Mouse (Mus musculus) thymus, adult 2 months (tissue): ENCODE results near the gene Snai3. TPM values are rescaled to one million over a fixed set of nuclear protein-coding genes. Genes with fewer than 3 reads are reported as not detected.

ENCODE experiments used
- DNase-seq: peaks from one replicate; pipeline ENCODE4 v3.0.0; 2021
- H3K27ac ChIP-seq: fragments of 200-500 bp; 2 replicates; pipeline ENCODE4 v1.5.1; 2012; ENCODE audit warnings: low read length, control low read depth; ENCODE audit not compliant: control insufficient read depth, insufficient read depth
- H3K27me3 ChIP-seq: fragments of 200-500 bp; 2 replicates; pipeline ENCODE4 v1.6.1; 2012; ENCODE audit warnings: mild to moderate bottlenecking, low read length, moderate library complexity, mixed read lengths; ENCODE audit not compliant: control insufficient read depth, insufficient read depth
- H3K36me3 ChIP-seq: fragments of 200-500 bp; 2 replicates; pipeline ENCODE4 v1.6.1; 2012; ENCODE audit warnings: mild to moderate bottlenecking, low read length, moderate library complexity; ENCODE audit not compliant: control insufficient read depth, insufficient read depth
- H3K4me1 ChIP-seq: fragments of 200-500 bp; replicated peaks from 2 replicates; pipeline ENCODE4 v1.6.1; 2012; ENCODE audit warnings: low read length; ENCODE audit not compliant: control insufficient read depth, insufficient read depth
- H3K4me3 ChIP-seq: fragments of 200-500 bp; 2 replicates; pipeline ENCODE4 v1.5.1; 2012; ENCODE audit warnings: mild to moderate bottlenecking, low read length, control low read depth, moderate library complexity; ENCODE audit not compliant: control insufficient read depth, insufficient read depth
- CTCF ChIP-seq: fragments of 200-500 bp; IDR thresholded peaks from 2 replicates; pipeline ENCODE4 v1.5.1; 2012; ENCODE audit warnings: mild to moderate bottlenecking, control low read depth, low read length, moderate library complexity, borderline replicate concordance; ENCODE audit not compliant: control insufficient read depth, poor library complexity, insufficient read depth; ENCODE audit errors: extremely low read depth
- POLR2A ChIP-seq: fragments of 200-500 bp; IDR thresholded peaks from 2 replicates; pipeline ENCODE4 v1.6.1; 2012; ENCODE audit warnings: mild to moderate bottlenecking, low read length, control low read depth, moderate library complexity; ENCODE audit not compliant: control insufficient read depth, poor library complexity, insufficient read depth; ENCODE audit errors: extremely low read depth
- WGBS: fragments of 180-500 bp; shearing (Covaris S2); methylation state at CpG from one replicate; pipeline ENCODE4 v1.1.7; 2018; 5-methylcytosine and 5-hydroxymethylcytosine counted together
- polyA plus RNA-seq: library from polyadenylated mRNA; depleted of rRNA; stranded (reverse); fragments of >200 nt; gene quantifications from 2 replicates; pipeline ENCODE4 v1.2.3, GENCODE M21; 2012

Gene Snai3
- polyA plus RNA-seq, 1 experiment = 47.1 TPM

DNA sequence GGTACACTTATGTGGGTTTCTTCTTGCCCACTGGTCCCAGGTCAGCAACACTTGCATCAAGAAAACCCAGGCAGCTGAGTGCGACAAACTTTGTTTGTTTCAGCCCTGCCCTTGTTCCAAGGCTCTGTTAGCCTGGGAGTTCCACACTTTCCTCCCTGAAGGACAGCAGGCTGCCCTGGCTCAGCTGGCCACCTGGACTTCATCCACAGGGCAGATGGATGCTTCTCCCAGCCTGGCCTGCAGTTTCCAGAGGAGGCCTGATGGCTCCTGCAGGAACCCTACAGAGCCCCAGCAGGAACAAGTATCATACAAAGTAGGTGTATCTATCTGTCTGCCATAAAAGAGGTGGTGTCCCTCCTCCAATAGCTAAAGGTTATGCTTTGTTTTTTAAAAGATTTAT is 19.2 kb downstream of the Snai3 start:
- Histone ChIP-seq H3K36me3 (no peaks in the 10 kb centered on the region), H3K4me1 (peaks cover 47% of the 10 kb centered on the region), H3K4me3 (no peak overlapping the region), H3K27me3 (no peaks in the 10 kb centered on the region), H3K27ac (no peak overlapping the region)
- WGBS = 100% methylated on average over 1 of the region's 1 CpGs
- no peak for DNase-seq
- no peak for TF ChIP-seq CTCF
- TF ChIP-seq POLR2A = no peak

DNA sequence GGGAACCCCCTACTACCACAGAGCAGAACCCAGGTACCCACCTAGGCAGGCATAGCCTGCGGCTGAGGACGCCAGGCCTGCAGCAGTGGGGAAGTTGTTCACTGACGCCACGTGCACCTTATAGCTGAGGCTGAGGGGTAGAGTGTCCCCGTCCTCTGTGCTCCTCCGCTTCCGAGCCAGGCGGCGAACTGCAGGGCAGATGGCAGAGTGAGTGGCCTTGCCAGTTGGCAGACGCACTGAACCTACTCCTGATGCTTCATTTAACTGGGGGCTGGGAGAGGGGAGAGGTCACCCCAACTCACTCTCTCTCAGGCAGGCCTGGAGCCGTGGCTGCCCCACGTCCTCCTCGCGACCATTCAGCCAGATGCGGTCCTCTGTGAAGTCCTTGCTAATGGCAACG is 21.2 kb downstream of the Snai3 start:
- Histone ChIP-seq H3K4me1 (peaks cover 36% of the 10 kb centered on the region), H3K36me3 (no peaks in the 10 kb centered on the region), H3K27me3 (no peaks in the 10 kb centered on the region), H3K4me3 (no peak overlapping the region), H3K27ac (no peak overlapping the region)
- TF ChIP-seq CTCF (no peak), POLR2A (no peak)
- no peak for DNase-seq
- WGBS = 98% methylated on average over 16 of the region's 16 CpGs

DNA sequence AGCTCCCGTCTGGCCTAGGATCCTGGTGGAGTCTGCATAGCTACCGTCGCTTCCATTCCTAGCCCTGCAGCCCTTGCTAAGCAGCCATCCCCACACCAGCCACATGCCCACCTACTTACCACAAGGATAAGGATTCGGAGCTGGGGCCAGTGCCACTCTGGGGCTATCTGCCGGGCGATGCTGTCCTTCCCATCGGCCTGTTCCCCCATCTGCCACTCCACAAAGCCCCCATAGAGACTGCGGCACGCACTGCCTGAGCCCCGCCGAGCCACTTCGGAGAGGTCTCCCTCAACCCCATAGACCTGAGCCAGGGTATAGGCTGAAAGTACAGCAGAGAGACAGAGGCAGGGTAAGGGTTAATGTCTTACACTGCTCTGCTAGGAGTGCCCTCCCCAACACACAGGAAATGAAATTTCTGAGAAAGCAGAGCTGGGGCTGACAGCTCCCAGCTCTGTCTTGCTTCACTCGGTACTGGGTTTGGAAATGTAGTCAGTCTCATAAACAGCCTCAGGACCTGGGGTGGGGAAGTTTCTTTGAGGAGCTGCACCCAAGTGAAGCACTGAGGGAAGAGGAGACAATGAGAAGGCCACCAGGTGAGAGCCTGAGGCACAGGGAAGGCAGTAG is 22.7 kb downstream of the Snai3 start:
- TF ChIP-seq CTCF (no peak), POLR2A (peak; percentile 12; the same call in 1 of the 2 replicates)
- Histone ChIP-seq H3K27ac (peak overlapping the region; percentile 80), H3K36me3 (no peaks in the 10 kb centered on the region), H3K27me3 (no peaks in the 10 kb centered on the region), H3K4me3 (peak overlapping the region; percentile 41), H3K4me1 (peaks cover 44% of the 10 kb centered on the region)
- DNase-seq = peak; percentile 36
- WGBS = 81% methylated on average over 13 of the region's 13 CpGs

DNA sequence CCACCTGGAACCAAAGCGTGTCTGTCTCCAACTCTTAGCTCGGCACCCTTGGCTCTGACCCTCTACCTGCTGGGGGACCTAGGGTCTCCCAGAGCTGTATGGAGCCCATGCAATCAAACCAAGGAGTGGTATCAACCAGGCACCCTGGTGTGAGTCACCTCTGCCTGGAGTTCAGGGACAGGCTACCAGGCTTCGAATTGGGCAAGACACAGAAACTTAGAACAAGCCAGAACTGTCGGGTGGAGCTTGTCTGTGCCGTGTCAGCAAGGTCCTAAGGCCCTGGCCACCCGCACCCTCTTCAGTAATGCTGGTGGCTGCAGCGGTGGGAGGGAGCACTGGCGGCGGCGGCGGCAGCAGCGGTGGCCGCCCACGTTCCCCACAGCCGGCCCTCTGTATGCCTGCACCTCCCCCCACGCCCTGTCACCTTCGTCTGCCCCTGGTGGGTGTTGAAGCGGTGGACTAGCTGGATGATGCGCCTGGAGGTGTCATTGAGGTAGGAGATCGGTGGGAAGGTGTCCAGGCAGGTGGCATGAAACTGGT is 23.9 kb downstream of the Snai3 start:
- Histone ChIP-seq H3K36me3 (no peaks in the 10 kb centered on the region), H3K27ac (no peak overlapping the region), H3K4me1 (peaks cover 44% of the 10 kb centered on the region), H3K4me3 (no peak overlapping the region), H3K27me3 (no peaks in the 10 kb centered on the region)
- TF ChIP-seq POLR2A (no peak), CTCF (no peak)
- no peak for DNase-seq
- WGBS = 67% methylated on average over 20 of the region's 20 CpGs

DNA sequence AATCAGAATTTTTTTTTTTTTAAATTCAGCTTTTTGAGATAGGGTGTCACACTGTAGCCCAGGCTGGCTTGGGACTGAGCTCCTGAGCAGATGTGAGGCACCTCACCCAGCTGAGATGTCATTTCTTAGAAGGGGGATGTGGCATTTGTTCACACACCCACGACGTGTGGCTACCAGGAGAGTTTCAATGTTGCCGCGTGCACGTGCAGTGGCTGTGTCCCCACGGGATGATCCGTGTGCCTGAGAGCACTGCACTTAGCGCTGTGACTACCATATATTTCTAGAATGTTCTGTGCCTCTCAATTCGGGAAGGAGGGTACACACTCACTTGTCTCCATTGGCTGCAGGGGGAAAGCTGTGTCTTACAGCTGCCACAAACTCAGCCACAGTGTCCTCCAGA is 24.4 kb downstream of the Snai3 start:
- TF ChIP-seq POLR2A (no peak), CTCF (no peak)
- H3K4me3 ChIP-seq = no peak overlapping the region
- DNase-seq = no peak
- 26% methylated on average over 9 of the region's 9 CpGs for whole genome bisulfite sequencing
- no peak overlapping the region for H3K27ac ChIP-seq
- H3K36me3 ChIP-seq = no peaks in the 10 kb centered on the region
- peaks cover 49% of the 10 kb centered on the region for H3K4me1 ChIP-seq
- H3K27me3 ChIP-seq = no peaks in the 10 kb centered on the region

DNA sequence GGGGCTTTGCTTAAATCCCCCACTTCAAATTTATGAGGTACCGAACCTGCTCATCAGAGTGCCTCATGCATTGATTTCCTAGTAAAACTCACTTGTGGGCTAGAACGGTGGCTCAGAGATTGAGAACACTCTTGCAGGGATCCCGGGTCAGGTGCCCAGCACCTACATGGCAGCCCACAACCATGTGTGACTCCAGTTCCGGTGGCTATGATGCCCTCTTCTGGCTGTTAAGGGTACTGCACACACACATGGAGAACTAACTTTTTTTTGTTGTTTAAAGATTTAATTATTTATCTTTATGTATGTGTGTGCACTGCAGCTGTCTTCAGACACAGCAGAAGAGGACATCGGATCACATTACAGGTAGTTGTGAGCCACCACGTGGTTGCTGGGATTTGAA is 25.2 kb downstream of the Snai3 start:
- Histone ChIP-seq H3K27me3 (no peaks in the 10 kb centered on the region), H3K36me3 (no peaks in the 10 kb centered on the region), H3K27ac (no peak overlapping the region), H3K4me1 (peaks cover 56% of the 10 kb centered on the region), H3K4me3 (no peak overlapping the region)
- no peak for DNase-seq
- TF ChIP-seq CTCF = peak; percentile 69; the same call in 1 of the 2 replicates
- no peak for TF ChIP-seq POLR2A
- WGBS = 96% methylated on average over 6 of the region's 6 CpGs

DNA sequence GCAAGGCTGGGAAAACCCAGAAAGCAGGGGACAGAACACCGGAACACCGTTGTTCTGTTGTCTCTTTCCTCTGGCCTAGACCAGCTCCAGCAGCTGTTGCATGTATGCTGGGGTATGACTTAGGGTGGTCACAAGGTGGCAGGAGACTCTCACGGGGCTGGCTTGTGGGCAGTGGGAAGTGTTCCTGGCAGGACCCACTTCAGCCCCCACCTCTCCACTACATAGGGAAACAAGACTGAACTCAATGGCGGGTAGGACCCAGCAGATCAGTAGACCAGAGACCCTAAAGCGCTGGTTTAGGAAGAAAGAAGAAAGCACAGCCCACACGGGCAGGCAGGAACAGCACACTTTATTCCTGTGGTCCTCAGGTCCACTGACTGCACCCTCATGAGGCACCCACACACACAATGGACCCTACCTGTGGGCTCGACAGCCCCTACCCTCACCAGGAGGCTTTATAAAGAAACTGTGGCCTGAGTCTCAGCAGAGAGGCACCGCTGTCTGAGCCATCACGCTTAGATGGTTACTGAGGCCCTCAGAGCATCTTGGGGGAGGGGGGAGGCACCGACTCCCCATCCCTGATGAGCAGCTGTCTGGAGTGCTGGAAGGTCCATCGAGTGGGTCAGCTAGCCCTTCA is 27.1 kb downstream of the Snai3 start:
- Histone ChIP-seq H3K36me3 (no peaks in the 10 kb centered on the region), H3K4me1 (peaks cover 62% of the 10 kb centered on the region), H3K4me3 (peak overlapping the region; percentile 98), H3K27ac (peak overlapping the region; percentile 82), H3K27me3 (no peaks in the 10 kb centered on the region)
- 45% methylated on average over 11 of the region's 11 CpGs for WGBS
- no peak for TF ChIP-seq POLR2A
- peak; percentile 28; the same call in 1 of the 2 replicates for TF ChIP-seq CTCF
- DNase-seq = no peak
